Mouse (Mus musculus): ENCODE measurements around the gene Pparg.

The Pparg gene

GRCm38 (mm10) chr6:115463338-115463737, 102.6 kb downstream of the Pparg start:
- DNase-seq (ENCODE audit: low read depth), result no peak

- DNase-seq (ENCODE audit: low read depth), result no peak
Measured at GRCm38 (mm10) chr6:115464661-115465060, 103.9 kb downstream of the Pparg start.

DNA sequence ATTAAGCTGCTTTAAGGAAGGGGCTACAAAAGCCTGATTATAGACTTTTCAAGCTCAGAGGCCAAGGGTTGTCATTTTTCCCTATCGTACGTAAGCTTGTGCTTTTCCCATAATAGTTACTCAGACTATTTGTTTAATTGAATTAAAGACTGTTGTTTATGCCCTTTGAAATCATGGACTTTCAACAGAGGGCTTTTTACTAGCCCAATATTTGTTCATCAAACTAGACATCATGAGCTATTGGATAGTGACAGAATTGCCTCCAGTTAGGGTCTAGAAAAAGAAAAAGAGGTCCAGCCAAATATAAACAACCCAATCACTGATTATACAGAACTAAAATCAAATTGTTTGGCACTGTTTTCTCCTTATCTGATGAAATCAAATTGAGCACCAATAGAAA, 104.7 kb downstream of the Pparg start:
- DNase-seq (ENCODE audit: low read depth), result no peak

DNA sequence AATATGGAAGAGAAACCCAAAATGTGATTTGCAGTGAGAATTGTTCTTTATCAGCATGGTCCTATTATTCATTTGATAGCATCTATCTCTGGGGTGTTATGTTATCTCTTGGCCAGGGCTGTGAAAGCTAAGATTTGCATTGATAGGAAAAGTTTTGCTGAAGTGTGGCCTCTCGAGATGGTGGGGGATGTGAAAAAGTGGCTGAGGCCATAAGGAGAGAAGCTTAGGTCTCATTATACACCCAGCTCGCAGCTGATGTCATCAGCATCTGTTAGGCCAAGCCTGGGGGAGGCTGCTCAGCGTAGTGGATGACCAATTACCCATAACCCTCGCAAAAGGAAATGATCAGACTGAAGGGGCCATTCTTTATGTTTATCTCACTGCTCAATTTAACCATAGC, 105.1 kb downstream of the Pparg start:
- DNase-seq (ENCODE audit: low read depth), result no peak

DNA sequence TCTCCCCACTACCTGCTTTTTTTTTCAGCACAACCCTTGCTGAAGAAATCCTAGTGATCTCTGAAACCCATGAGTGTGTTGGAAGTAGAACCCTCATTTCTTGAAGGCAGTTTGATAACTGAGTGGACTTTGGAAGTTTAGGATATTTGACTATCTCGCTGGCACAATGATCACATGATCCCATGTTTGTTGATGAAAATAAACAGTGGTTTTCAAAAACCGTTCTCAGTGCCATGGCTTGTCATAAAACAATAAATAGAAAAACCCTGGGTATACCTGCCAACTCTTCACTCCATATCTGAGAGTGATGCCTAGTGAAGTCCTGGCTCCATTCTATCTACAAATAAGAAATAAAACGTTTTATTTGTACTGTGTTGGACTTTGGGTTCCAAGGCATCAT, 105.8 kb downstream of the Pparg start:
- no peak for DNase-seq (ENCODE audit: low read depth)

- no peak for DNase-seq (ENCODE audit: low read depth)
Measured at GRCm38 (mm10) chr6:115469666-115470581, 109.2 kb downstream of the Pparg start.

GRCm38 (mm10) chr6:115471956-115472355, 111.2 kb downstream of the Pparg start:
- no peak for DNase-seq (ENCODE audit: low read depth)

GRCm38 (mm10) chr6:115477081-115477695, 116.4 kb downstream of the Pparg start:
- no peak for DNase-seq (ENCODE audit: low read depth)

DNA sequence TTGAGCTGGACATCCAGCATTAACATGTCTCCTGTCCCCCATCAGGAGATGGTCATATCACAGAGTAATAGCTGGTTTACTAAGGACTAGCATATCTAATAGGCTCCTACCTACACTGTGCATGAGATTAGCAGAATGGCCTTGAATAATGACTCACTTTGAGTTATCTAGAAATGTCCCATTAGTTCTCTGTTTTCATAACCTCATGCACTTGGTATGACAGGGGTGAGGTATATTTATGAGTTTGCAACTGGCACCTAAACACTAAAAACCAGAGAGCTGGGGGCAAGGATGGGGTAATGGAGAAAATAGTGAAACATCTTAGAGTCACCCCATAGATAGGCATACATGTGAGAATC, 119.2 kb downstream of the Pparg start:
- DNase-seq (ENCODE audit: low read depth), result no peak

DNA sequence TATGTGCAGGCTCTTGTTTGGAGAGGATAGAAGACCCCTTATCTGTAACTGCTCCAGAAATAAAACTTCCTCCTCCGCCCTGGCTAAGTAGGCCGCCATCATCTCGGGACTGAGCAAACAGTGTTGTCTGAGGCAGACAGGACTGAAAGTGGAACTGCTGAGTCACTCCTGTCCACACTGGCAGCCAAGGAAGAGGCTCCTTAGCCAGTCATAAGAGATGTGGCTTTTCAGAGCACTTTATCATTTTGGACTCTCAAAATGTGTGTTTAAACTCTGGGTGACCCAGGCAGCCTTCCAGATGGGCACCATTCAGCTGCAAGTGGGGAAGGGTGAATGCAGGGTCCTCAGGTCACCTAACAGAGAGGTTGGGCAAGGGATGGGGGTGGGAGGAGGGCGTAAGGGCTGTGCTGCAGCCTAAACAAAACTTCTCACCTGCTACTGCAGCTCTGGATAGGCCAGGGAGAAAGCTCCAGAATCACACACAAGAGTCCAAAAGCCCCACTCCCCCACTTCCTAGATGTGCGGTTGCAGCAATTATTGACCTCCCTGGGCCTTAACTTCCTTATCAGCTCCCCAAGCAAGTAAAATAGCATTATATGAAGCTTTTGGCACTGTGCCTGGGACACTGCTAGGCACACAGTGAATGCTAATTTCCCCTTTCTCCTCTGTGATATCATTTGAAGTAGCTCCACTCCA, 119.7 kb downstream of the Pparg start:
- DNase-seq (ENCODE audit: low read depth), result peak; percentile 35

GRCm38 (mm10) chr6:115481018-115481354, 120.2 kb downstream of the Pparg start:
- no peak for DNase-seq (ENCODE audit: low read depth)

DNA sequence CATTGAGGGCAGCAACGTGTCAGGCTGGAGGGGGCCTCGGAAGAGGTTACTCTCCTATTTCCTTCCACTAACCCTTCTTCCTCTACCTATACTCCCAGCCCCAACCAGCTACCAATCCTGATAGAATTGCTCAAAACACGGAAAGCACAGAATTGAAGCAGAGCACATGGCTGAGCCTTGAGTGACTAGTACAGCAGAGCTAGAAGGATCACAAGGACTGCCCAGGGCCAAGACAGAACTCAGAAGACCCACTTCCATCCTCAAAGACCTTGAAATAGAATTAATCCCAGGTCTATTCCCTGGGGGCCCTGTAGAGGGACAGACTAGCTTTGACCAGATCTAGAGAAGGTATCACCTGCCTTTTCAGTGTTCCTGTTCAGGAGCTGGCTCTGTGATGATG, 120.9 kb downstream of the Pparg start:
- DNase-seq (ENCODE audit: low read depth), result no peak

GRCm38 (mm10) chr6:115485635-115486034, 124.9 kb downstream of the Pparg start:
- DNase-seq (ENCODE audit: low read depth), result no peak

DNA sequence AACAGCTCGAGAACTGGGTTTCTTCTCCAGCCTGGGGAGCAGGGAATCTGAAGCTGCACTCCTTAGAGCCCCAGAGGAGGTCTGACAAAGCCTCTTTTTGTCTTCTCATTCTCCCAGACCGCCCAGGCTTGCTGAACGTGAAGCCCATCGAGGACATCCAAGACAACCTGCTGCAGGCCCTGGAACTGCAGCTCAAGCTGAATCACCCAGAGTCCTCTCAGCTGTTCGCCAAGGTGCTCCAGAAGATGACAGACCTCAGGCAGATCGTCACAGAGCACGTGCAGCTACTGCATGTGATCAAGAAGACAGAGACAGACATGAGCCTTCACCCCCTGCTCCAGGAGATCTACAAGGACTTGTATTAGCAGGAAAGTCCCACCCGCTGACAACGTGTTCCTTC, 129.1 kb downstream of the Pparg start:
- no peak for DNase-seq (ENCODE audit: low read depth)

DNA sequence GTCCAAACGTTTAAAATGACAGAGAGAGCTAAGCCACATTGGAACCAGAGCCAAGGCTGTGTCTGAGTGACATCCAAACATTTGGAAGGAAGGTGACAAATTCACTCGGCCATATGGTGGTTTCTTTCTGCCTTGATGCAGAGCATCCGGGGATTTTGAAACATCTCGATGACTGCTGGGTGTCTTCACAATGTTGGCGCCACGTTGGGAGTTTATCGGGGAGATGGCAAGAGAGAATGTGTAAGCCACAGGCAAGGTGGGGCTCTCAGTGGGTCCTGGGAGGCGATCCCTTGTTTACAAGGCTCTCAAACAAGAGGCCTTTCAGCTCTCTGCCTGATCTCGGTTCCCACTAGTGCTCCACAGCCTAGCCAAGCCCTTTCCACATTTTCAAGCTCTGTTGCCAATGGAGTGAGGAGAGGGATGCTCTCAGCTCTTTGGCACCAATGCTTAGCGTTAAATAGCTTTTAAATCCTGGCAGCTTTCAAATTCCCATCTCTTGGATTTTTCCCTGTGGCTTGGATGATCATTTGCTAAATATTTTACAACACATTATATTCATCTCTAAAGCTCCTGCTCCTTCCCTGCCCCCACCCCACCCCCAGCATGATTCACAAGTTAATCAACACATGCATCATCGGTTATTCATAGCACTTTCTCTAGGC, 132.3 kb downstream of the Pparg start:
- DNase-seq (ENCODE audit: low read depth), result no peak

DNA sequence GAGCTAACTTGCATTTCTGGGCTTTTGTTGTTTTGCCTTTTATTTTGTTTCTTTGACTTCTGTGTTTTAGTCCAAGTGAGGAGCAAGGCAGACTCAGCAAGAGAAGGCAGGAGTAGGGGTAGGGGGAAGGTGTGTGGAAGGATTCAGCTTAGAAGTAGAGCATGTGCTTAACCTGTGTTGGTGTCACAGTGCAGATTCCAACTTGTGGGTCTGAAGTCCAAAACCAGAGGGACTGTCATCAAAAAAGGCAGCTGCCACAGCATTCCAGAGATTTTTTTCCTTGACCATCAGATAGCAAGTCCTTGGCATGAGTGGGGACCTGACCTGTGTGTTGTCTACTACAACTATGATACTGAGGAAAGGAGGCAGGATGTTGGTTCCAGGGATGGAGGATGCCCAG, 133.1 kb downstream of the Pparg start:
- no peak for DNase-seq (ENCODE audit: low read depth)

DNA sequence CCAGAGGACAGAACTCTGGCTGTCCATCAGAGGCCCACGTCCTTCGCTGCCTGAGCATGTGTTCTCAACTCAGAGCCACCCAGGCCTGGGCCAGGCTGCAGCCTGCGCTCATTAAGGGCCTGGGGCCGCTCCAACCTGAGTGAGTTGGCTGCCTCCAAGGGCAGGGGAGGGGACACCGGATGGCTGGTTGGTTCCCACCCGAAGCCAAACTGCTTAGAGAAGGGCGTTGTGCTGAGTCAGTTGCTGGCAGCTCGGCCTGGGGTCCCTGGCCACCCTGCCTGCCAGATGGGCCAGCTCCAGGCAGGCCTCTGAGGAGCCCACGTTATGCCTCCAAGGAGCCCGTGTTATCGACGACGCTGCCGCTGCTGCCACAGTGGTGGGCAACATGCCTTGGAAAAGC, 138.8 kb downstream of the Pparg start:
- DNase-seq (ENCODE audit: low read depth), result no peak

DNA sequence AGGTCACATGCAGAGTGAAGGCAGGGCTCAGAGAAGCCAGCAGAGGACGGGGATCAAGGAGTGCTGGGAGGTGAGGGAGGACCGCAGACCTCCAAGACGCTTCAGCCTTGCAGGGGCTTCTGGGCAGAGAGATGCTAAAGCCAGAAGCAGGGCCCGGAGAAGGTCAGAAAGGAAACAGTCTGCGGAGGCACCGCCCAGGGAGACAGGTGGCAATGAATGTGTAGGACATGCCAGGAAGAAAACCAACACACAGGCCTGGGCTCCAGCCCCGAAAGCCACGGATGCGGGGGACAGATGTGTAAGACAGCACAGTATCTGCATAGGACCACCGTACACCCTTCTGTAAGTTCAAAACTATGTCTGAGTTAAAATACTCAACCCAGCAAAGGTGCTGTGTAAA, 139.5 kb downstream of the Pparg start:
- DNase-seq (ENCODE audit: low read depth), result no peak

DNA sequence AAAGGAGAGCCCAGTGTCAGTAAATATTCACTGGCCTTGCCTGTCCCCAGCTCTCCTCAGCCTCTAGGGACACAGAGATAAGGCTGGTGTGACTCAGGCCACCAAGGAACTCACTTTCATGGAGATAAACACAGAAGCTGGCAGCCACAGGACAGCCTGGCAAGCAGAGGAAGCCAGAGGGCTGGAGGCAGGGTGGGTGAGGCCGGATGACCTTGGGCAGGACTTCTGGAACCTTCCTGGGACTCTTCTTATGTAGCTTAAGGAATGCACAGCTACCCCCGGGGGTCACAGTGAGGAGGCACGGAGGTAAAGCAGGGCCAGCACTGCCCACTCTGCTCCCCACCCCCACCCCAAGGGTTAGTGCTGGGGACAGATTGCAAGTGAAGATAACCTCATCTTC, 140.4 kb downstream of the Pparg start:
- no peak for DNase-seq (ENCODE audit: low read depth)

DNA sequence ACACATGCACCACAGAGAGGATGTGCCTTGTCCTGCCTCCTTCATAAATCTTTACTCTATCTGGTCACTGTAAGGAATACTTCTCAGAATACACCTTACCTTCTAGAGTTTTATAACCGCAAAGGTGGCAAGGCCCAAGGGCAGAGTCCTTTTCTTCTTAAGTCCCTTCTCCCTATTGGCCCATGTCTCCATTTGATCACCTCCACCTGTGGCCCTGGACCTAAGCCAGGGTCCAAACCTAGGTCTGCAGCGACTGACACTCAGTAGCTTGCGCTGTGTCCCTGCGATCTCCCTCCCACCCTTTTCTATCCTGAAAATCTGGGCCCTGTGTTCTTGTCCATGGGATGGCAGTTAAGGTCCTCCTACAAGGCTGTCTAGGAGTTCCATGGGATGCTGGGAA, 142.3 kb downstream of the Pparg start:
- no peak for DNase-seq (ENCODE audit: low read depth)

GRCm38 (mm10) chr6:115503549-115504159, 142.9 kb downstream of the Pparg start:
- DNase-seq (ENCODE audit: low read depth), result no peak

- no peak for DNase-seq (ENCODE audit: low read depth)
Measured at GRCm38 (mm10) chr6:115504160-115504558, 143.4 kb downstream of the Pparg start.

All from c-Kit-positive CD71-positive TER-119-negative erythroid progenitor cells, embryonic 14.5 days (primary cell).